Comparison of ENCODE assay signal across 11 mouse cellular contexts in the genomic region with DNA sequence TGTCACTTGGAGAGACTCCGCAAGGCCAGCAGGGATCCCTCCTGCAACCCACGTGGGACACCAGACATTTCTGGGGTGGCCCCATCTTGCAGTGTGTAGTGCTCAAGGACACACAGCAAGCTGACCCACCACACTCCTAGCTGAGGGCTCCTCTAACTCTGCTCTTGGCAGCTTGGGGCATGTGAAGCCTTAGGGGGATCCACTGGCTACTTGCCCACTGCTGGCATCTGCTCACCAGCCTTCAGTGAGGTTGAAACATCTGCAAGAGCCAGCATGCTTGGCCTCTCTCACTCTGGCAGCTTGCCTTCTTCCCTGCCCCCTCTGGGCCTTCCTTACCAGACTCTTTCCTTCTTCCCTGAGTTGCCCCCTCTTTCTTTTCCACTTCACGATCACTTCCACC.
DNase-seq lines count a peak whose midpoint lies in the region; ATAC-seq lines count a peak whose summit lies in the region.
"Had no signal": no experiment of that assay in that cellular context is flagged by ENCODE, and none has a peak within 500 bp of the region (broad histone marks: within the 10 kb centered on the region; RNA-seq: fewer than 3 reads in every experiment).

No protein-coding gene starts in this region.

- DNase-seq in hindbrain, embryonic 10.5 days (ENCODE audit: low spot score), result no peak
- DNase-seq in retina, postnatal 1 day, result peak; percentile 63
- no peak for DNase-seq in retina, embryonic 14.5 days (ENCODE audit: low spot score)
- DNase-seq in spleen, postnatal 14 days (ENCODE audit: low spot score in 2 of 2), result no peak
- DNase-seq: lung, adult 18-20 months; right cerebral cortex, postnatal 25 days had no signal

- H3K9ac ChIP-seq in hindbrain, embryonic 12.5 days, result 0 out of 2 replicates have a peak overlapping the region, but pooled peaks have one; percentile 9
- no peak overlapping the region for H3K9ac ChIP-seq in forebrain, embryonic 15.5 days (replicated peaks)
- no peak overlapping the region for H3K9ac ChIP-seq in neural tube, embryonic 15.5 days (replicated peaks)
- H3K9ac ChIP-seq: intestine, embryonic 15.5 days; midbrain, embryonic 12.5 days had no signal

- no peaks in the 10 kb centered on the region for H3K9me3 ChIP-seq in hindbrain, embryonic 12.5 days (replicated peaks)
- H3K9me3 ChIP-seq in hindbrain, embryonic 10.5 days, result no peaks in the 10 kb centered on the region
- H3K9me3 ChIP-seq in forebrain, embryonic 15.5 days, result no peaks in the 10 kb centered on the region
- H3K9me3 ChIP-seq in neural tube, embryonic 15.5 days (replicated peaks), result no peaks in the 10 kb centered on the region
- H3K9me3 ChIP-seq: intestine, embryonic 15.5 days; midbrain, embryonic 12.5 days had no signal

- no peak overlapping the region for H3K4me3 ChIP-seq in hindbrain, embryonic 12.5 days
- no peak overlapping the region for H3K4me3 ChIP-seq in hindbrain, embryonic 10.5 days
- no peak overlapping the region for H3K4me3 ChIP-seq in forebrain, embryonic 15.5 days
- no peak overlapping the region for H3K4me3 ChIP-seq in neural tube, embryonic 15.5 days (replicated peaks)
- H3K4me3 ChIP-seq: intestine, embryonic 15.5 days; midbrain, embryonic 12.5 days had no signal

- H3K4me2 ChIP-seq in hindbrain, embryonic 12.5 days (replicated peaks), result no peak overlapping the region
- no peak overlapping the region for H3K4me2 ChIP-seq in forebrain, embryonic 15.5 days (replicated peaks)
- H3K4me2 ChIP-seq in neural tube, embryonic 15.5 days, result no peak overlapping the region
- H3K4me2 ChIP-seq: intestine, embryonic 15.5 days; midbrain, embryonic 12.5 days had no signal

- no peaks in the 10 kb centered on the region for H3K36me3 ChIP-seq in hindbrain, embryonic 12.5 days
- no peaks in the 10 kb centered on the region for H3K36me3 ChIP-seq in hindbrain, embryonic 10.5 days
- H3K36me3 ChIP-seq in forebrain, embryonic 15.5 days, result no peaks in the 10 kb centered on the region
- H3K36me3 ChIP-seq in neural tube, embryonic 15.5 days, result no peaks in the 10 kb centered on the region
- H3K36me3 ChIP-seq: intestine, embryonic 15.5 days; midbrain, embryonic 12.5 days had no signal

- 75% methylated on average over 3 of the region's 3 CpGs for WGBS in hindbrain, embryonic 12.5 days
- WGBS in hindbrain, embryonic 10.5 days, result 73% methylated on average over 3 of the region's 3 CpGs
- WGBS in forebrain, embryonic 15.5 days, result 38% methylated on average over 3 of the region's 3 CpGs
- WGBS in neural tube, embryonic 15.5 days, result 60% methylated on average over 3 of the region's 3 CpGs

- no peak overlapping the region for H3K27ac ChIP-seq in hindbrain, embryonic 12.5 days
- no peak overlapping the region for H3K27ac ChIP-seq in hindbrain, embryonic 10.5 days
- no peak overlapping the region; the same call in 1 of the 2 replicates for H3K27ac ChIP-seq in forebrain, embryonic 15.5 days (replicated peaks)
- no peak overlapping the region for H3K27ac ChIP-seq in neural tube, embryonic 15.5 days (replicated peaks)
- H3K27ac ChIP-seq: intestine, embryonic 15.5 days; midbrain, embryonic 12.5 days had no signal

- no peaks in the 10 kb centered on the region; the same call in 1 of the 2 replicates for H3K27me3 ChIP-seq in hindbrain, embryonic 12.5 days
- H3K27me3 ChIP-seq in hindbrain, embryonic 10.5 days (ENCODE audit: insufficient read depth, poor library complexity, severe bottlenecking), result no peaks in the 10 kb centered on the region
- H3K27me3 ChIP-seq in forebrain, embryonic 15.5 days, result no peaks in the 10 kb centered on the region
- H3K27me3 ChIP-seq in neural tube, embryonic 15.5 days (replicated peaks), result no peaks in the 10 kb centered on the region
- H3K27me3 ChIP-seq: intestine, embryonic 15.5 days; midbrain, embryonic 12.5 days had no signal

- peaks cover 11% of the 10 kb centered on the region for H3K4me1 ChIP-seq in hindbrain, embryonic 12.5 days
- peaks cover 2% of the 10 kb centered on the region; the same call in 1 of the 2 replicates for H3K4me1 ChIP-seq in hindbrain, embryonic 10.5 days (replicated peaks)
- peaks cover 23% of the 10 kb centered on the region for H3K4me1 ChIP-seq in forebrain, embryonic 15.5 days
- peaks cover 21% of the 10 kb centered on the region for H3K4me1 ChIP-seq in neural tube, embryonic 15.5 days
- H3K4me1 ChIP-seq: midbrain, embryonic 12.5 days had no signal

- ATAC-seq in hindbrain, embryonic 12.5 days (ENCODE audit: low FRiP score), result no peak
- ATAC-seq in forebrain, embryonic 15.5 days (replicated peaks), result peak; percentile 39
- ATAC-seq in neural tube, embryonic 15.5 days (ENCODE audit: low FRiP score), result peak; percentile 36; the same call in 1 of the 2 replicates
- ATAC-seq: intestine, embryonic 15.5 days had no signal
